Mouse (Mus musculus) small intestine, adult 2 months (tissue): ENCODE measurements around the gene Cpxm1.

Source experiments
- CTCF ChIP-seq: fragments of 200-500 bp; IDR thresholded peaks from 2 replicates; pipeline ENCODE4 v1.5.1; 2012; ENCODE audit warnings: low read depth, mild to moderate bottlenecking, control low read depth, inconsistent platforms, low read length, moderate library complexity, mixed read lengths; ENCODE audit not compliant: insufficient replicate concordance, insufficient read length; ENCODE audit errors: extremely low read depth
- POLR2A ChIP-seq: fragments of 200-500 bp; IDR thresholded peaks from 2 replicates; pipeline ENCODE4 v1.6.1; 2012; ENCODE audit warnings: low read depth, mild to moderate bottlenecking, control low read depth, inconsistent platforms, low read length, moderate library complexity

DNA sequence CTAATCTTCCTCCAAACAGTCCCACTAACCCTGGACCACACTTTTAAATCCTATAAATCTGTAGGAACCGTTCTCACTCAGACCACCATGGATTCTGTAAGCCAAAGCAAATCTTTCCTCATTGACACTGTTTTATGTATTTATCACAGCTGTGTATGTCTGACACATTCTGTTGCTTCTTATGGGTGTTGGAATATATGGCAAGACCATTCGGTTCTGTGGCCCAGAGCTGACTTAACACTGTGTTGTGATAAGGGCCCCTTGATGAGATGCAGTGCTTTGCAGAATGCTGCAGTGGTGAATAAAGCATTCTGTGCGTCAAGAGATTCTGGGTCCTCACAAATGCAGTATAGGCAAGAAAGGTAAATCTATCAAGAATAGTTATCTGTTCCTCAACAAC is 34.8 kb upstream of the Cpxm1 start:
- TF ChIP-seq CTCF, result no peak
- no peak for TF ChIP-seq POLR2A
